Mouse (Mus musculus): ENCODE results near the gene Limk1. TPM values are rescaled to one million over a fixed set of nuclear protein-coding genes. Genes with fewer than 3 reads are reported as not detected.

Limk1 gene
- polyA plus RNA-seq, 1 experiment from 2014 or later: 3.3 TPM

GRCm38 (mm10) chr5:134637820-134638367, 50.5 kb downstream of the Limk1 start:
- Histone ChIP-seq H3K9ac (ENCODE audit: low read depth, low read length) (peak overlapping the region; percentile 99), H3K4me1 (ENCODE audit: control insufficient read depth, insufficient read depth, low read length) (peaks cover 6% of the 10 kb centered on the region), H3K4me3 (ENCODE audit: low read depth, low read length) (peak overlapping the region; percentile 99), H3K27ac (ENCODE audit: low read depth, low read length) (no peak overlapping the region), H3K27me3 (ENCODE audit: control insufficient read depth, insufficient read depth, low read length) (no peaks in the 10 kb centered on the region), H3K4me2 (peak overlapping the region; percentile 94), H3K9me3 (replicated peaks; ENCODE audit: control insufficient read depth, low read length) (no peaks in the 10 kb centered on the region), H3K36me3 (ENCODE audit: control insufficient read depth, insufficient read depth, low read length) (peaks cover 11% of the 10 kb centered on the region)
- WGBS (ENCODE audit: insufficient replicate concordance): 28% methylated on average over 5 of the region's 5 CpGs
- ATAC-seq (replicated peaks; ENCODE audit: insufficient number of reproducible peaks, low FRiP score, low TSS enrichment): no peak

GRCm38 (mm10) chr5:134632841-134633240, 55.6 kb downstream of the Limk1 start:
- Histone ChIP-seq H3K9ac (ENCODE audit: low read depth, low read length) (no peak overlapping the region), H3K4me1 (ENCODE audit: control insufficient read depth, insufficient read depth, low read length) (peaks cover 8% of the 10 kb centered on the region), H3K4me3 (ENCODE audit: low read depth, low read length) (no peak overlapping the region), H3K9me3 (replicated peaks; ENCODE audit: control insufficient read depth, low read length) (no peaks in the 10 kb centered on the region), H3K27me3 (ENCODE audit: control insufficient read depth, insufficient read depth, low read length) (no peaks in the 10 kb centered on the region), H3K36me3 (ENCODE audit: control insufficient read depth, insufficient read depth, low read length) (peaks cover 17% of the 10 kb centered on the region), H3K27ac (ENCODE audit: low read depth, low read length) (no peak overlapping the region), H3K4me2 (no peak overlapping the region)
- no peak for ATAC-seq (replicated peaks; ENCODE audit: insufficient number of reproducible peaks, low FRiP score, low TSS enrichment)
- 74% methylated on average over 2 of the region's 2 CpGs for WGBS (ENCODE audit: insufficient replicate concordance)

GRCm38 (mm10) chr5:134630835-134631234, 57.6 kb downstream of the Limk1 start:
- no peaks in the 10 kb centered on the region for H3K27me3 ChIP-seq (ENCODE audit: control insufficient read depth, insufficient read depth, low read length)
- peaks cover 33% of the 10 kb centered on the region for H3K36me3 ChIP-seq (ENCODE audit: control insufficient read depth, insufficient read depth, low read length)
- H3K9me3 ChIP-seq (replicated peaks; ENCODE audit: control insufficient read depth, low read length): no peaks in the 10 kb centered on the region
- ATAC-seq (replicated peaks; ENCODE audit: insufficient number of reproducible peaks, low FRiP score, low TSS enrichment): no peak
- H3K27ac ChIP-seq (ENCODE audit: low read depth, low read length): no peak overlapping the region
- H3K4me3 ChIP-seq (ENCODE audit: low read depth, low read length): no peak overlapping the region
- H3K4me1 ChIP-seq (ENCODE audit: control insufficient read depth, insufficient read depth, low read length): 0 out of 2 replicates have a peak, but pooled peaks cover 2% of the 10 kb centered on the region
- H3K9ac ChIP-seq (ENCODE audit: low read depth, low read length): no peak overlapping the region
- H3K4me2 ChIP-seq: no peak overlapping the region

- no peak overlapping the region for H3K9ac ChIP-seq (ENCODE audit: low read depth, low read length)
- H3K36me3 ChIP-seq (ENCODE audit: control insufficient read depth, insufficient read depth, low read length): peaks cover 37% of the 10 kb centered on the region
- 0 out of 2 replicates have a peak, but pooled peaks cover 2% of the 10 kb centered on the region for H3K4me1 ChIP-seq (ENCODE audit: control insufficient read depth, insufficient read depth, low read length)
- H3K4me2 ChIP-seq: no peak overlapping the region
- 36% methylated on average over 4 of the region's 4 CpGs for WGBS (ENCODE audit: insufficient replicate concordance)
- H3K4me3 ChIP-seq (ENCODE audit: low read depth, low read length): no peak overlapping the region
- no peak overlapping the region for H3K27ac ChIP-seq (ENCODE audit: low read depth, low read length)
- ATAC-seq (replicated peaks; ENCODE audit: insufficient number of reproducible peaks, low FRiP score, low TSS enrichment): no peak
- H3K27me3 ChIP-seq (ENCODE audit: control insufficient read depth, insufficient read depth, low read length): no peaks in the 10 kb centered on the region
- no peaks in the 10 kb centered on the region for H3K9me3 ChIP-seq (replicated peaks; ENCODE audit: control insufficient read depth, low read length)
These were observed 58.9 kb downstream of the Limk1 start for GRCm38 (mm10) chr5:134629508-134629907.

GRCm38 (mm10) chr5:134622069-134622468, 66.3 kb downstream of the Limk1 start:
- Histone ChIP-seq H3K36me3 (ENCODE audit: control insufficient read depth, insufficient read depth, low read length) (peaks cover 80% of the 10 kb centered on the region), H3K4me3 (ENCODE audit: low read depth, low read length) (no peak overlapping the region), H3K27me3 (ENCODE audit: control insufficient read depth, insufficient read depth, low read length) (no peaks in the 10 kb centered on the region), H3K27ac (ENCODE audit: low read depth, low read length) (no peak overlapping the region), H3K4me2 (no peak overlapping the region), H3K4me1 (ENCODE audit: control insufficient read depth, insufficient read depth, low read length) (no peaks in the 10 kb centered on the region), H3K9me3 (replicated peaks; ENCODE audit: control insufficient read depth, low read length) (no peaks in the 10 kb centered on the region), H3K9ac (ENCODE audit: low read depth, low read length) (no peak overlapping the region)
- ATAC-seq (replicated peaks; ENCODE audit: insufficient number of reproducible peaks, low FRiP score, low TSS enrichment): no peak
- 92% methylated on average over 2 of the region's 2 CpGs for WGBS (ENCODE audit: insufficient replicate concordance)

GRCm38 (mm10) chr5:134621099-134621640, 67.2 kb downstream of the Limk1 start:
- no peak for ATAC-seq (replicated peaks; ENCODE audit: insufficient number of reproducible peaks, low FRiP score, low TSS enrichment)
- H3K9ac ChIP-seq (ENCODE audit: low read depth, low read length): no peak overlapping the region
- no peaks in the 10 kb centered on the region for H3K27me3 ChIP-seq (ENCODE audit: control insufficient read depth, insufficient read depth, low read length)
- no peak overlapping the region for H3K4me2 ChIP-seq
- no peak overlapping the region for H3K4me3 ChIP-seq (ENCODE audit: low read depth, low read length)
- H3K9me3 ChIP-seq (replicated peaks; ENCODE audit: control insufficient read depth, low read length): no peaks in the 10 kb centered on the region
- H3K4me1 ChIP-seq (ENCODE audit: control insufficient read depth, insufficient read depth, low read length): no peaks in the 10 kb centered on the region
- WGBS (ENCODE audit: insufficient replicate concordance): 88% methylated on average over 16 of the region's 16 CpGs
- H3K36me3 ChIP-seq (ENCODE audit: control insufficient read depth, insufficient read depth, low read length): peaks cover 72% of the 10 kb centered on the region
- no peak overlapping the region for H3K27ac ChIP-seq (ENCODE audit: low read depth, low read length)

- Histone ChIP-seq H3K4me2 (no peak overlapping the region), H3K9ac (ENCODE audit: low read depth, low read length) (no peak overlapping the region), H3K4me3 (ENCODE audit: low read depth, low read length) (no peak overlapping the region), H3K9me3 (replicated peaks; ENCODE audit: control insufficient read depth, low read length) (no peaks in the 10 kb centered on the region), H3K36me3 (ENCODE audit: control insufficient read depth, insufficient read depth, low read length) (peaks cover 67% of the 10 kb centered on the region), H3K27ac (ENCODE audit: low read depth, low read length) (no peak overlapping the region), H3K4me1 (ENCODE audit: control insufficient read depth, insufficient read depth, low read length) (no peaks in the 10 kb centered on the region), H3K27me3 (ENCODE audit: control insufficient read depth, insufficient read depth, low read length) (no peaks in the 10 kb centered on the region)
- WGBS (ENCODE audit: insufficient replicate concordance): 95% methylated on average over 9 of the region's 9 CpGs
- no peak for ATAC-seq (replicated peaks; ENCODE audit: insufficient number of reproducible peaks, low FRiP score, low TSS enrichment)
These were observed 67.9 kb downstream of the Limk1 start for GRCm38 (mm10) chr5:134620457-134620856.

- 65% methylated on average over 3 of the region's 3 CpGs for WGBS (ENCODE audit: insufficient replicate concordance)
- Histone ChIP-seq H3K4me1 (ENCODE audit: control insufficient read depth, insufficient read depth, low read length) (no peaks in the 10 kb centered on the region), H3K27ac (ENCODE audit: low read depth, low read length) (no peak overlapping the region), H3K4me3 (ENCODE audit: low read depth, low read length) (no peak overlapping the region), H3K4me2 (no peak overlapping the region), H3K27me3 (ENCODE audit: control insufficient read depth, insufficient read depth, low read length) (no peaks in the 10 kb centered on the region), H3K36me3 (ENCODE audit: control insufficient read depth, insufficient read depth, low read length) (peaks cover 41% of the 10 kb centered on the region), H3K9me3 (replicated peaks; ENCODE audit: control insufficient read depth, low read length) (no peaks in the 10 kb centered on the region), H3K9ac (ENCODE audit: low read depth, low read length) (no peak overlapping the region)
- no peak for ATAC-seq (replicated peaks; ENCODE audit: insufficient number of reproducible peaks, low FRiP score, low TSS enrichment)
These were observed 71.3 kb downstream of the Limk1 start for GRCm38 (mm10) chr5:134617071-134617470.

- no peaks in the 10 kb centered on the region for H3K4me1 ChIP-seq (ENCODE audit: control insufficient read depth, insufficient read depth, low read length)
- no peaks in the 10 kb centered on the region for H3K9me3 ChIP-seq (replicated peaks; ENCODE audit: control insufficient read depth, low read length)
- H3K9ac ChIP-seq (ENCODE audit: low read depth, low read length): no peak overlapping the region
- ATAC-seq (replicated peaks; ENCODE audit: insufficient number of reproducible peaks, low FRiP score, low TSS enrichment): no peak
- H3K27ac ChIP-seq (ENCODE audit: low read depth, low read length): no peak overlapping the region
- no peak overlapping the region for H3K4me3 ChIP-seq (ENCODE audit: low read depth, low read length)
- H3K36me3 ChIP-seq (ENCODE audit: control insufficient read depth, insufficient read depth, low read length): peaks cover 30% of the 10 kb centered on the region
- no peaks in the 10 kb centered on the region for H3K27me3 ChIP-seq (ENCODE audit: control insufficient read depth, insufficient read depth, low read length)
- no peak overlapping the region for H3K4me2 ChIP-seq
- WGBS (ENCODE audit: insufficient replicate concordance): 61% methylated on average over 4 of the region's 4 CpGs
These were observed 72.6 kb downstream of the Limk1 start for GRCm38 (mm10) chr5:134615780-134616179.
